Comparison of ENCODE assay signal across 8 mouse cellular contexts in the genomic region with DNA sequence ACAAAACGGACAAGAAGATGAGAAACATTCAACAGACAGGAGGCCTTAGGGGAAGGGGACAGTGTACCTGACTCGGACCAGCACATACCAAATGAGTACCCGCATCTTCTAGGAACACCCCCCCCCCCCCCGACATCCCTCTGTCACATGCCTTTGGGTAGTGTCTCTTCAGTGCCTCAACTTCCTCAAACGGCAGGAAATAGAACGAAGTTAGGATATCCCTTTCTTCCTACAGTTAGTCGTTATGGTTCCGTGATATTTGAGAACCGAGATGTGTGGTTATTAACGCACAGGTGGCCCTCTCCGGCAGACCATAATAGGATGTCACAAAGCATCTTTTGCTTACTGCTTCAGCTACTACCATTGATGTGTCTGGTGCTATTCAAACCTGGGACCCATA. TPM values are rescaled to one million over a fixed set of nuclear protein-coding genes. Genes with fewer than 3 reads are reported as not detected.
A peak's percentile ranks its signal among the peaks of the same experiment; 100 is the strongest.
DNase-seq lines count a peak whose midpoint lies in the region; ATAC-seq and TF ChIP-seq lines count a peak whose summit lies in the region.

No protein-coding gene starts in this region.

- H3K4me2 ChIP-seq in lung, postnatal 0 days (replicated peaks; ENCODE audit: low read depth, low read length): 0 out of 2 replicates have a peak overlapping the region, but pooled peaks have one; percentile 63
- H3K4me2 ChIP-seq in embryonic facial prominence, embryonic 15.5 days (replicated peaks): no peak overlapping the region
- H3K4me2 ChIP-seq in neural tube, embryonic 13.5 days: peak overlapping the region; percentile 53

- H3K9ac ChIP-seq in lung, postnatal 0 days (replicated peaks; ENCODE audit: low read depth): no peak overlapping the region
- H3K9ac ChIP-seq in embryonic facial prominence, embryonic 15.5 days: no peak overlapping the region
- H3K9ac ChIP-seq in neural tube, embryonic 13.5 days: no peak overlapping the region

- no peaks in the 10 kb centered on the region for H3K36me3 ChIP-seq in lung, postnatal 0 days (ENCODE audit: insufficient read depth, low read length)
- no peaks in the 10 kb centered on the region for H3K36me3 ChIP-seq in embryonic facial prominence, embryonic 15.5 days
- no peaks in the 10 kb centered on the region for H3K36me3 ChIP-seq in limb, embryonic 10.5 days
- no peaks in the 10 kb centered on the region for H3K36me3 ChIP-seq in neural tube, embryonic 13.5 days

- no peaks in the 10 kb centered on the region for H3K27me3 ChIP-seq in lung, postnatal 0 days (replicated peaks; ENCODE audit: insufficient read depth, low read length)
- H3K27me3 ChIP-seq in embryonic facial prominence, embryonic 15.5 days: no peaks in the 10 kb centered on the region
- no peaks in the 10 kb centered on the region for H3K27me3 ChIP-seq in limb, embryonic 10.5 days (ENCODE audit: low read depth, poor library complexity, severe bottlenecking)
- no peaks in the 10 kb centered on the region for H3K27me3 ChIP-seq in neural tube, embryonic 13.5 days

- no peaks in the 10 kb centered on the region for H3K9me3 ChIP-seq in lung, postnatal 0 days (ENCODE audit: low read length)
- H3K9me3 ChIP-seq in embryonic facial prominence, embryonic 15.5 days (replicated peaks): no peaks in the 10 kb centered on the region
- H3K9me3 ChIP-seq in limb, embryonic 10.5 days (replicated peaks): no peaks in the 10 kb centered on the region
- no peaks in the 10 kb centered on the region for H3K9me3 ChIP-seq in neural tube, embryonic 13.5 days

- H3K4me1 ChIP-seq in lung, postnatal 0 days (ENCODE audit: insufficient read depth, low read depth, low read length): peaks cover 20% of the 10 kb centered on the region; the same call in 1 of the 2 replicates
- H3K4me1 ChIP-seq in embryonic facial prominence, embryonic 15.5 days: peaks cover 52% of the 10 kb centered on the region
- peaks cover 71% of the 10 kb centered on the region for H3K4me1 ChIP-seq in limb, embryonic 10.5 days
- peaks cover 73% of the 10 kb centered on the region for H3K4me1 ChIP-seq in neural tube, embryonic 13.5 days (replicated peaks)

- ATAC-seq in lung, postnatal 0 days: no peak
- ATAC-seq in embryonic facial prominence, embryonic 15.5 days (ENCODE audit: insufficient number of reproducible peaks, low FRiP score, low TSS enrichment, low read depth): no peak
- ATAC-seq in neural tube, embryonic 13.5 days (ENCODE audit: low read depth): no peak

- H3K27ac ChIP-seq in lung, postnatal 0 days (ENCODE audit: low read length): peak overlapping the region; percentile 90
- H3K27ac ChIP-seq in embryonic facial prominence, embryonic 15.5 days (replicated peaks): 0 out of 2 replicates have a peak overlapping the region, but pooled peaks have one; percentile 28
- H3K27ac ChIP-seq in limb, embryonic 10.5 days: peak overlapping the region; percentile 94
- H3K27ac ChIP-seq in neural tube, embryonic 13.5 days (replicated peaks): peak overlapping the region; percentile 97

- no peak for TF ChIP-seq EP300 in lung, postnatal 0 days (IDR thresholded peaks at IDR 0.05)

- intact Hi-C loops in gastrocnemius, postnatal 36 days (cut with DNase I): no loop called here

- TF ChIP-seq CTCF in lung, postnatal 0 days (IDR thresholded peaks at IDR 0.05): no peak

- no peak overlapping the region for H3K4me3 ChIP-seq in lung, postnatal 0 days (ENCODE audit: low read depth, low read length)
- no peak overlapping the region for H3K4me3 ChIP-seq in embryonic facial prominence, embryonic 15.5 days (replicated peaks)
- no peak overlapping the region for H3K4me3 ChIP-seq in limb, embryonic 10.5 days
- H3K4me3 ChIP-seq in neural tube, embryonic 13.5 days: no peak overlapping the region

- WGBS in lung, postnatal 0 days: 80% methylated on average over 11 of the region's 11 CpGs
- WGBS in embryonic facial prominence, embryonic 15.5 days: 74% methylated on average over 11 of the region's 11 CpGs
- WGBS in limb, embryonic 10.5 days: 85% methylated on average over 11 of the region's 11 CpGs
- WGBS in neural tube, embryonic 13.5 days: 77% methylated on average over 11 of the region's 11 CpGs

- DNase-seq in lung, postnatal 0 days (ENCODE audit: low spot score): no peak
- DNase-seq in lung, postnatal 36 days: no peak
- DNase-seq in limb, embryonic 10.5 days (ENCODE audit: low spot score): no peak
- no peak for DNase-seq in ovary, postnatal 14 days (ENCODE audit: low spot score)
- no peak for DNase-seq in gastrocnemius, postnatal 36 days
- DNase-seq in layer of hippocampus, adult 9-10 months (ENCODE audit: low spot score): no peak

RNA-seq across cellular contexts. Expression of a gene that starts 35.3 kb away (rescaled TPM):
- 92.8 and 116 TPM in 2 replicates for polyA plus RNA-seq in lung, postnatal 0 days (2015; fragmentation: Nextera tagmentation; extraction: Ambion mirVana)
- 82.2 and 86.2 TPM in 2 replicates for polyA plus RNA-seq in embryonic facial prominence, embryonic 15.5 days (2015; fragmentation: Nextera tagmentation; extraction: Ambion mirVana)
- polyA plus RNA-seq in limb, embryonic 10.5 days (2016; fragmentation: Nextera tagmentation; extraction: Ambion mirVana): 111 and 130 TPM in 2 replicates
- polyA plus RNA-seq in neural tube, embryonic 13.5 days (2015; fragmentation: Nextera tagmentation; extraction: Ambion mirVana): 54.6 and 58.9 TPM in 2 replicates
- 1 to 10 TPM; 4.9 to 6.8 TPM for total RNA-seq in gastrocnemius, postnatal 36 days (2021)

Comparison
In these comparisons a context has a peak if more than half of its experiments do, and no peak if none do; other contexts are left out.
1. H3K27ac ChIP-seq: peak in every context shown above with its lines; median percentile 97 in neural tube, embryonic 13.5 days; 94 in limb, embryonic 10.5 days; 90 in lung, postnatal 0 days; 28 in embryonic facial prominence, embryonic 15.5 days.